Mouse (Mus musculus) forebrain, embryonic 14.5 days (tissue): ENCODE results near the gene Gbf1. TPM values are rescaled to one million over a fixed set of nuclear protein-coding genes. Genes with fewer than 3 reads are reported as not detected.
"Not testable (repeated sequence)": the region's sequence is repeated elsewhere in the genome, so short reads cannot be mapped to it uniquely, and the experiment has no call there.

Experiments
- ATAC-seq: fragments of 200-750 bp; cut with Nextera tagmentation; 2 replicates; pipeline ENCODE4 v1.8.0; 2017; ENCODE audit warnings: mild to moderate bottlenecking, moderate library complexity
- DNase-seq: peaks from one replicate; pipeline ENCODE4 v3.0.0-alpha.2; 2015; ENCODE audit warnings: low spot score
- H3K27ac ChIP-seq: fragments of 300-500 bp; sonication (generic); 2 replicates; pipeline ENCODE4 v1.5.1; 2014; ENCODE audit warnings: low read depth, mild to moderate bottlenecking, control low read depth, low read length, moderate library complexity
- H3K27me3 ChIP-seq: fragments of 300-500 bp; sonication (generic); replicated peaks from 2 replicates; pipeline ENCODE4 v1.6.1; 2014; ENCODE audit warnings: low read length, control low read depth, mixed read lengths; ENCODE audit not compliant: control insufficient read depth, insufficient read depth
- H3K36me3 ChIP-seq: fragments of 300-500 bp; sonication (generic); 2 replicates; pipeline ENCODE4 v1.6.1; 2014; ENCODE audit warnings: low read length, control low read depth; ENCODE audit not compliant: control insufficient read depth, insufficient read depth
- H3K4me1 ChIP-seq: fragments of 300-500 bp; sonication (generic); 2 replicates; pipeline ENCODE4 v1.6.1; 2014; ENCODE audit warnings: antibody characterized with exemption, low read length, control low read depth; ENCODE audit not compliant: control insufficient read depth, insufficient read depth
- H3K4me2 ChIP-seq: fragments of 300-500 bp; sonication (generic); 2 replicates; pipeline ENCODE4 v1.6.1; 2014; ENCODE audit warnings: mild to moderate bottlenecking, control low read depth, low read length
- H3K4me3 ChIP-seq: fragments of 300-500 bp; sonication (generic); 2 replicates; pipeline ENCODE4 v1.5.1; 2014; ENCODE audit warnings: low read depth, low read length, control low read depth
- H3K9ac ChIP-seq: fragments of 300-500 bp; sonication (generic); 2 replicates; pipeline ENCODE4 v1.6.1; 2014; ENCODE audit warnings: mild to moderate bottlenecking, low read length, control low read depth, moderate library complexity
- H3K9me3 ChIP-seq: fragments of 300-500 bp; sonication (generic); replicated peaks from 2 replicates; pipeline ENCODE4 v1.6.1; 2016; ENCODE audit warnings: low read length, control low read depth, mixed read lengths; ENCODE audit not compliant: control insufficient read depth
- WGBS: fragments of 180-500 bp; shearing (Covaris S2); extraction: QIAGEN DNeasy Blood & Tissue Kit; methylation state at CpG from one replicate; pipeline ENCODE4 v1.1.7; 2014; 5-methylcytosine and 5-hydroxymethylcytosine counted together
- polyA plus RNA-seq: library from polyadenylated mRNA; unstranded; fragments of >200 nt; fragmentation: Nextera tagmentation; extraction: Ambion mirVana; gene quantifications from 2 replicates; pipeline ENCODE4 v1.2.1, GENCODE M21; 2014

Gene Gbf1
- polyA plus RNA-seq, 1 experiment from 2014 or later, result 36.3 TPM

DNA sequence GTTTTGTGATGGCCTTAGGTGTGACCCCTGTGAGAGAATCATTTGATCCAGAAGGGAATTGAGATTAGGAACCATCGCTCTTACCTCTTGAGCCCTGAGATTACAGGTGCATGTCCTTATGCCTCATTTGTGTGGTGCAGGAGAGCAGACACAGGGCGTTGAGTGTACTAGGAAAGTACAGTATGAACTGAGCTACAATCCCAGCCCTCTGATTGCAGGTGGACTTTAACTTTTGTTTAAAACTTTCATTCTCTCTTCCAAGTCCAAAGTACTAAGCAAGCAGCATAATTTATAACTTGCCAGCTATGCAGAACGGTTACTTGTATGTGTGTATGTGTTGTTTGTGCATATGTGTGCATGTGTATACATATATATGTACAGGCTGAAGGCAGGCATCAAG, 46.0 kb downstream of the Gbf1 start:
- no peak overlapping the region for H3K9ac ChIP-seq
- H3K4me3 ChIP-seq, result no peak overlapping the region
- H3K9me3 ChIP-seq, result no peaks in the 10 kb centered on the region
- DNase-seq, result no peak
- WGBS, result 95% methylated on average over 3 of the region's 3 CpGs
- no peak overlapping the region for H3K27ac ChIP-seq
- no peaks in the 10 kb centered on the region for H3K27me3 ChIP-seq
- H3K4me2 ChIP-seq, result no peak overlapping the region
- ATAC-seq, result no peak
- no peaks in the 10 kb centered on the region for H3K36me3 ChIP-seq
- H3K4me1 ChIP-seq, result no peaks in the 10 kb centered on the region

DNA sequence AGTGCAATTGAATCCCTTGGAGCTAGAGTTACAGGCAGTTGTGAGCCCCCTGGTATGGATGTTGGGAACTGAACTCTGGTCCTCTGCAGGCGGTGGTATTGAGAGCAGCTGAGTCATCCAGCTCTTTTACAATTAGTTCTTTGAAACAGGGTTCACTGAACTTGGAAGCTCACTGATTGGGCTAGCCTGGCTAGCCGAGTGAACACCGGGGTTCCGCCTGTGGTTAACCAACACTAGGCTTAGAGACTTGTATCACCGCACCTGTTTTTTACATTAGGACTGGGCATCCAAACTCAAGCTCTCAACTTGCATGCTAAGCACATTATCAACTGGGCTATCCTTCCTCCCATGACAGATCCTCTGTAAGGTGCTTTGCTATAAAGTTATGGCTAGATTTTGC, 46.6 kb downstream of the Gbf1 start:
- Histone ChIP-seq H3K4me3 (no peak overlapping the region), H3K9me3 (no peaks in the 10 kb centered on the region), H3K4me2 (no peak overlapping the region), H3K27ac (no peak overlapping the region), H3K27me3 (no peaks in the 10 kb centered on the region), H3K4me1 (no peaks in the 10 kb centered on the region), H3K36me3 (no peaks in the 10 kb centered on the region), H3K9ac (no peak overlapping the region)
- WGBS, result 83% methylated on average over 5 of the region's 5 CpGs
- no peak for DNase-seq
- no peak for ATAC-seq

DNA sequence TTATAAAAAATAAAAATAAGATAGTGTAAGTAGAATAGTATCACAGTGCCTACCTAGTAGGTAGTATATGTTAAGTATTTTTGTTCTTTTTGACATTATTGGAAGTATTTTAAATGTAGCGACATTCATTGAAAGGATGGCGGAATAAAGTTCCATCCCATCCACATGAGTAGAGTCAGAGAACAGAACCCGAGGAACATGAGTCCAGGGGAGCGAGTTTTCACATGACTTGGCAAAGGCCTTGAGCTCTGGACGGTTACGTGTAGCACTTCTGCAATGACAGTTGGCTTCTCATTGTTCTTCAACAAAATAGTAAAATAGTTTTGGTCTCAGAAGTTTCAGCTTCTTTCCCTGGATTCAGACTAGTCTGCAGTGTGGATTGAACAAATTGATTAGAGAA, 51.9 kb downstream of the Gbf1 start:
- WGBS, result 92% methylated on average over 6 of the region's 6 CpGs
- ATAC-seq (no peak), DNase-seq (no peak)
- Histone ChIP-seq H3K4me2 (no peak overlapping the region), H3K27me3 (no peaks in the 10 kb centered on the region), H3K4me3 (no peak overlapping the region), H3K9me3 (no peaks in the 10 kb centered on the region), H3K9ac (no peak overlapping the region), H3K36me3 (no peaks in the 10 kb centered on the region), H3K4me1 (no peaks in the 10 kb centered on the region), H3K27ac (no peak overlapping the region)

DNA sequence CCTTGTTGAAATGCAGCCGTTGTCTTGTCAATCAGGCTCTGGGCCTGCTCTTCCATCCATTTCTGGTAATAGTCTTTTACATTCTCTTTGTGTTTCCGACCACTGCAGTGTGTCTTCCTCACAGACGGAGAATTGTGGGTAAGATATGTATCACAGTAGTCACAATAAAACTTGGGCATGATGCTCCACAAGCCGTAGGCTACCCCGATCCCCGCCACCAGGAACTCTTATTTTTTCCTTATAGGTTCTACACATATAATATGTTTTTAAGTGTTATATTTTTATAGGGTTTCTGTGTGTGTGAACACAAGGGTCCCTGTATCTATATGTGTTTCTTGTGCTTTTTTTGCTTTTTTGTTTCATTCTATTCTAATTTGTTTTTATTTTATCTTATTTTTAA, 53.4 kb downstream of the Gbf1 start:
- H3K9ac ChIP-seq, result no peak overlapping the region
- WGBS, result 96% methylated on average over 6 of the region's 6 CpGs
- no peaks in the 10 kb centered on the region for H3K4me1 ChIP-seq
- no peak for ATAC-seq
- H3K27ac ChIP-seq, result no peak overlapping the region
- no peak overlapping the region for H3K4me2 ChIP-seq
- H3K9me3 ChIP-seq, result no peaks in the 10 kb centered on the region
- no peak for DNase-seq
- H3K36me3 ChIP-seq, result no peaks in the 10 kb centered on the region
- H3K27me3 ChIP-seq, result no peaks in the 10 kb centered on the region
- H3K4me3 ChIP-seq, result no peak overlapping the region

DNA sequence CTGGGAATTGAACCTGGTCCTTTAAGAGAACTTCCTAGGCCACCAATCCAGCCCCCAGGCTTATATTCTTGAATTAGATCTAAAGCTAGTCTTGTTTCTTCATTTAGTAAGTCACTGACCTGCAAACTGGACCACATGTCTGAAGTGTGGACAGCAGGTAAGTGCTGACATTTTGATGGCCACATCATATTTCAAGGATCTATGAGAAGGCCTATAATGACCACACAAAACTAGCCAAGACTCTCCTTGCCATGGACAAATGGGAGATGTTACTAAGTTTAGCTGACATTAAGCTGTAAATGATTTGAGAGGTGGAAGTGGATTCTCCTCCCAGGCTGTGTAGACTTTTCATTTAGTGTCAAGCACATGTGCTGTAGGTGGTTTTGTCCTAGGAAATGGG, 58.6 kb downstream of the Gbf1 start:
- H3K4me1 ChIP-seq, result no peaks in the 10 kb centered on the region
- H3K9me3 ChIP-seq, result no peaks in the 10 kb centered on the region
- H3K27me3 ChIP-seq, result no peaks in the 10 kb centered on the region
- ATAC-seq (no peak), DNase-seq (no peak)
- H3K36me3 ChIP-seq, result no peaks in the 10 kb centered on the region
- H3K27ac ChIP-seq, result no peak overlapping the region
- no peak overlapping the region for H3K4me3 ChIP-seq
- H3K9ac ChIP-seq, result no peak overlapping the region
- no peak overlapping the region for H3K4me2 ChIP-seq

DNA sequence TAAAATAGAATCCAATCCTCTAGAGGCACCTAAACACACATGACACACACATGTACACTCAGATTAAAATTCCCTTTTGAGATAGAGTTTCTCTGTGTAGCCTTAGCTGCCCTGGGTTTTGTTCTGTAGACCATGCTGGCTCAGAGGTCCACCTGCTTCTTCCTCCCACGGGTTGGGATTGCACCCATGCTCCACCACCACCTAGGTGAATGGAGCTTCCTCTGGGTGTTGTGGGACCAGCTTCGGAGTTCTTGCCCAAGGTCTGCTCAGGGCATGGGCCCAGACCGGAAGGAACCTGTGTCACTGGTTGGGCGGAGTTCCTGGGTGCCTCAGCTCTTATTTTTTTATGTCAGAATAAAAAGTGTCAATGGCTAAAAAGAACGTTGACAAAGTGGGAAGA, 62.2 kb downstream of the Gbf1 start:
- no peak overlapping the region for H3K27ac ChIP-seq
- H3K4me1 ChIP-seq, result no peaks in the 10 kb centered on the region
- DNase-seq, result no peak
- 83% methylated on average over 5 of the region's 5 CpGs for WGBS
- no peak for ATAC-seq
- no peaks in the 10 kb centered on the region for H3K27me3 ChIP-seq
- H3K36me3 ChIP-seq, result no peaks in the 10 kb centered on the region
- no peak overlapping the region for H3K4me3 ChIP-seq
- no peak overlapping the region for H3K4me2 ChIP-seq
- H3K9me3 ChIP-seq, result no peaks in the 10 kb centered on the region
- no peak overlapping the region for H3K9ac ChIP-seq

DNA sequence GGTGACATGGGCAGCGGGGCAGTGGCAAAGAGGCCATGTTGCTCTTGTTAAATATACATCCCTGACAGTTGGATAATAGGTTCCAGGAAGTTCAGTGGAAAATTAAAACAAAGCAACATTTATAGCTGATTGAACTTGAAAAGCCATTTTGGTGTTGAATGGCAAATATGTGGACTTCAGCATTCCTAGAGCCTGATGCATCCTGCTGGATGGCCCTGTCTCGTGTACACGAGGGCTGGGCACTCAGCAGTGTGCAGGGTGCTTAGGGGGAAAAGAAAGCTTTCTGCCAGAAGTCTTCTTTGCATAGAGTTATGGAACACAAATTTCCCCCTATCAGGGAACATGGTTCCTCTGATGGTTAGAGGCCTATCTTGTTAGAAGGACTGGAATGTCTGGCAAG, 63.1 kb downstream of the Gbf1 start:
- WGBS, result 18% methylated on average over 3 of the region's 3 CpGs
- Histone ChIP-seq H3K36me3 (no peaks in the 10 kb centered on the region), H3K27me3 (no peaks in the 10 kb centered on the region), H3K9me3 (no peaks in the 10 kb centered on the region), H3K4me1 (no peaks in the 10 kb centered on the region), H3K4me2 (no peak overlapping the region), H3K9ac (no peak overlapping the region), H3K4me3 (no peak overlapping the region), H3K27ac (no peak overlapping the region)
- DNase-seq (no peak), ATAC-seq (no peak)

DNA sequence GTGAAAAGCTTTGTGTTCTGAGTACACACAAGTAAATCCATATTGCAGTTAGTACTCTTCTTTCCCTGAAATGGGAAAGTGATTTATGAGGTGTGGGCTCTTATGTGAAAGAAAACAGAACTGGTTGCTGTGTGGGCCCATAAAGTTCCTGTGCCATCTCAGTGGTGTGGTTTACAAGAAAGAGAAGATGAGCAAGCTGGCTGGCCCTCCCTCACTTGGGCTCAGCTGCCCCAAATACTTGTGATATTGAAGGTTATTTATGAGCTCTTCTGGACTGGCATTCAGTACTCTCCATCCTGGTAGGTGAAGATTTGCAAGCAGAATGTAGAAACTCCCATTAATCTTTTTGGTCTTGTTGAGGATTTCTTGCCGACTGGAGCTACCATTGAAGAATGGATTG, 64.4 kb downstream of the Gbf1 start:
- H3K9ac ChIP-seq, result no peak overlapping the region
- no peaks in the 10 kb centered on the region for H3K36me3 ChIP-seq
- H3K27ac ChIP-seq, result no peak overlapping the region
- no peaks in the 10 kb centered on the region for H3K9me3 ChIP-seq
- H3K4me3 ChIP-seq, result no peak overlapping the region
- no peaks in the 10 kb centered on the region for H3K27me3 ChIP-seq
- ATAC-seq, result no peak
- no peaks in the 10 kb centered on the region for H3K4me1 ChIP-seq
- no peak for DNase-seq
- H3K4me2 ChIP-seq, result no peak overlapping the region
- WGBS, result 83% methylated on average over 1 of the region's 1 CpGs

DNA sequence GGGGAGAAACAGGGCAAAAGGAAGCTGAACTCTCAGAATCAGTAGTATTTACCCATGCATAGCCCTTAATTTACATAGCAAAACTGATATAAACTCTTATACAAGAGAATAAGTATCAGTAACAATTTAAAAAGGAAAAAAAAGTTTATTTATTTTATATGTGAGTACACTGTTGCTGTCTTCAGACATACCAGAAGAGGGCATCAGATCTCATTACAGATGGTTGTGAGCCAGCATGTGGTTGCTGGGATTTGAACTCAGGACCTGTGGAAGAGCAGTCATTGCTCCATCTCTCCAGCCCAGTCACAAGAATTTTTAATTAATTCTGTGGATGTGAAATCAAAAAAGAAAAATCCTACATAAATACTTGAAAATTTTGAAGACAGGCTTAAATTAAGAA, 65.0 kb downstream of the Gbf1 start:
- not testable (repeated sequence) for H3K4me1 ChIP-seq, ATAC-seq, H3K4me3 ChIP-seq, H3K27me3 ChIP-seq, H3K9me3 ChIP-seq, H3K4me2 ChIP-seq, H3K27ac ChIP-seq, H3K9ac ChIP-seq, H3K36me3 ChIP-seq, DNase-seq

DNA sequence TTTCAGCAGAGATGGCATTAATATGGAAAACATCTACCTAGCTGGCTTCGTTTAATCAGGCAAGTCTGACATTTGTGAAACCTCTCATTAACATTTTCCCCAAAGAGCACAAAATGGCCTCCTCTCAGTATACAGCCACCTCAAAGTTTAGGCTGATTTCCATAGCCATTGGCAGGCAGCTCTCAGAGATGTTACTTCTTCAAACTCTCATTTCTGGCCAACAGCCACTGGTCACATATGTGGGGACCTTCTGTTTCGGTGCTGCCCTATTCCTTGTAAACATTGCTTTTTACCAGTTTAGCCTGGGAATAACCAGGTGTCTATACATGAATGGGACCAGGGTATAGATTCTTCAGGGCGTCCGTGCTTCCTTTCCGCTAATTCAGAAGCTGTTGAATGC, 67.8 kb downstream of the Gbf1 start:
- H3K4me2 ChIP-seq, result no peak overlapping the region
- 58% methylated on average over 5 of the region's 5 CpGs for WGBS
- no peaks in the 10 kb centered on the region for H3K4me1 ChIP-seq
- no peaks in the 10 kb centered on the region for H3K9me3 ChIP-seq
- no peak overlapping the region for H3K27ac ChIP-seq
- no peaks in the 10 kb centered on the region for H3K27me3 ChIP-seq
- DNase-seq (peak; percentile 24), ATAC-seq (no peak)
- no peak overlapping the region for H3K9ac ChIP-seq
- no peak overlapping the region for H3K4me3 ChIP-seq
- H3K36me3 ChIP-seq, result no peaks in the 10 kb centered on the region
